Mouse (Mus musculus): ENCODE results near the gene Bcl2l12. TPM values are rescaled to one million over a fixed set of nuclear protein-coding genes. Genes with fewer than 3 reads are reported as not detected.

Bcl2l12 gene
- polyA plus RNA-seq, 1 experiment from 2014 or later, result 62.9 TPM

GRCm38 (mm10) chr7:45006503-45006902 lies 8.0 kb upstream of the Bcl2l12 start:
- H3K9ac ChIP-seq (replicated peaks; ENCODE audit: low read depth, low read length), result no peak overlapping the region
- H3K4me3 ChIP-seq (ENCODE audit: low read depth, low read length), result no peak overlapping the region
- no peak for ATAC-seq (ENCODE audit: insufficient number of reproducible peaks, insufficient read depth, low FRiP score, low read depth)
- H3K4me1 ChIP-seq (ENCODE audit: control insufficient read depth, insufficient read depth, low read length), result no peaks in the 10 kb centered on the region
- no peaks in the 10 kb centered on the region for H3K9me3 ChIP-seq (ENCODE audit: control insufficient read depth, low read depth, low read length)
- H3K36me3 ChIP-seq (ENCODE audit: control insufficient read depth, insufficient read depth, low read length), result peaks cover 94% of the 10 kb centered on the region
- no peaks in the 10 kb centered on the region for H3K27me3 ChIP-seq (ENCODE audit: control insufficient read depth, insufficient read depth, low read length)
- 91% methylated on average over 12 of the region's 12 CpGs for WGBS
- H3K4me2 ChIP-seq (replicated peaks; ENCODE audit: low read depth, low read length), result no peak overlapping the region
- no peak overlapping the region for H3K27ac ChIP-seq (ENCODE audit: low read length)

DNA sequence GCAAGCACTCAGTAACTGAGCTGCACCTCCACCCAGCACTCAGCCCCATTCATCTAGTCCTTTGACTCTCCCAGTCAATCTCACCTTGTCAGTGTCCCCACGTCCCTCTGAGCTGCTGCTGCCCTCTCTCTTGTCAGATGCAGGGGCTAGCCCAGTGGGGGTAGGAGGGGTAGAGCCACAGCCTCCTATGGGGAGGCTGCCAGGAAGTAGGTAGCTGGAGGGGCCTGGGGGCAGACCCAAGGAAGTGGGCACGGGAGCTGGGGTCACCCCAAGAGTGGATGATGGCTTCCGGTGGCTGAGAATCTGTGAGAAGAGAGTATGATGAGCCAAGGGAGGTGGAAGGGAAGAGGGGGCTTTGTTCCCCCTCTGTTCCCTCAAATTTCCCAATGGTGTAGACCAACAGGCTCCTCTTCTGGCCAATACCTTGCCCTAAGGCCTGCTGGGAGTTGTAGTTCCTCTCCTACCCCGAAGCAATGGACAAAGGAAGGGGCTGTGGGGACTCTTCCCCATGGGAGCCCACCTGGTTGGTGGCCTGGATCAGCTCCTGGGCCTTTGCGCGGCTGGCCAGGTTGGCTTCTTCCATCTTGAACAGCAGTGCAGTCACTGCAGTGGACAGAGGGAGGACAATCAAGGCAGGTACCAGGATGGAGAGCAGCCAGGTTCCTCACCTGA lies 6.9 kb upstream of the Bcl2l12 start:
- no peak for ATAC-seq (ENCODE audit: insufficient number of reproducible peaks, insufficient read depth, low FRiP score, low read depth)
- WGBS, result 83% methylated on average over 6 of the region's 6 CpGs

GRCm38 (mm10) chr7:45004546-45004945 lies 6.0 kb upstream of the Bcl2l12 start:
- H3K9ac ChIP-seq (replicated peaks; ENCODE audit: low read depth, low read length), result no peak overlapping the region
- no peak overlapping the region for H3K4me2 ChIP-seq (replicated peaks; ENCODE audit: low read depth, low read length)
- H3K27ac ChIP-seq (ENCODE audit: low read length), result no peak overlapping the region
- no peak overlapping the region for H3K4me3 ChIP-seq (ENCODE audit: low read depth, low read length)
- peaks cover 90% of the 10 kb centered on the region for H3K36me3 ChIP-seq (ENCODE audit: control insufficient read depth, insufficient read depth, low read length)
- no peaks in the 10 kb centered on the region for H3K4me1 ChIP-seq (ENCODE audit: control insufficient read depth, insufficient read depth, low read length)
- WGBS, result 52% methylated on average over 3 of the region's 3 CpGs
- H3K9me3 ChIP-seq (ENCODE audit: control insufficient read depth, low read depth, low read length), result no peaks in the 10 kb centered on the region
- no peak for ATAC-seq (ENCODE audit: insufficient number of reproducible peaks, insufficient read depth, low FRiP score, low read depth)
- H3K27me3 ChIP-seq (ENCODE audit: control insufficient read depth, insufficient read depth, low read length), result no peaks in the 10 kb centered on the region

More for the DNA sequence above, 6.9 kb upstream of the Bcl2l12 start:
- Histone ChIP-seq H3K9ac (replicated peaks; ENCODE audit: low read depth, low read length) (no peak overlapping the region), H3K27ac (ENCODE audit: low read length) (no peak overlapping the region), H3K4me3 (ENCODE audit: low read depth, low read length) (no peak overlapping the region), H3K36me3 (ENCODE audit: control insufficient read depth, insufficient read depth, low read length) (peaks cover 97% of the 10 kb centered on the region), H3K4me1 (ENCODE audit: control insufficient read depth, insufficient read depth, low read length) (no peaks in the 10 kb centered on the region), H3K9me3 (ENCODE audit: control insufficient read depth, low read depth, low read length) (no peaks in the 10 kb centered on the region), H3K27me3 (ENCODE audit: control insufficient read depth, insufficient read depth, low read length) (no peaks in the 10 kb centered on the region), H3K4me2 (replicated peaks; ENCODE audit: low read depth, low read length) (no peak overlapping the region)

GRCm38 (mm10) chr7:45002440-45002839 lies 3.9 kb upstream of the Bcl2l12 start:
- ATAC-seq (ENCODE audit: insufficient number of reproducible peaks, insufficient read depth, low FRiP score, low read depth), result no peak
- Histone ChIP-seq H3K36me3 (ENCODE audit: control insufficient read depth, insufficient read depth, low read length) (peaks cover 70% of the 10 kb centered on the region), H3K4me3 (ENCODE audit: low read depth, low read length) (no peak overlapping the region)

DNA sequence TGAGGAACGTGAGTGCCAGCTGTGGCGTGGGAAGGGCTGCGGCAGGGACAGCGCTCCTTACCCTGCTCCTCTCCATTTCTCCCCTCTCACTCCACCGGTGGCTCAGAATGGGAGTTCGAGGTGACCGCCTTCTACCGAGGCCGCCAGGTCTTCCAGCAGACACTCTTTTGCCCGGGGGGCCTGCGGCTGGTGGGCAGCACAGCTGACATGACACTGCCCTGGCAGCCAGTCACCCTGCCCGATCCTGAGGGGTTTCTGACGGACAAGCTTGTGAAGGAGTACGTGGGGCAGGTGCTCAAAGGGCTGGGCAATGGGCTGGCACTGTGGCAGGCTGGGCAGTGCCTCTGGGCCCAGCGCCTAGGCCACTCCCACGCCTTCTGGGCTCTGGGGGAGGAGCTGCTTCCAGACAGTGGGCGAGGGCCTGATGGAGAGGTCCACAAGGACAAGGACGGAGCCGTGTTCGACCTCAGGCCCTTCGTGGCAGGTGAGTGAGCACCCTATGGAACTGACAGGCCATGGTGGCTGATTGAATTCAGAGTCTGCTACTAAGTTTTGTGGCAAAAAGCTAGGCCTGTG lies 2.1 kb upstream of the Bcl2l12 start:
- Histone ChIP-seq H3K36me3 (ENCODE audit: control insufficient read depth, insufficient read depth, low read length) (peaks cover 52% of the 10 kb centered on the region), H3K9me3 (ENCODE audit: control insufficient read depth, low read depth, low read length) (no peaks in the 10 kb centered on the region), H3K4me1 (ENCODE audit: control insufficient read depth, insufficient read depth, low read length) (peaks cover 8% of the 10 kb centered on the region), H3K4me3 (ENCODE audit: low read depth, low read length) (no peak overlapping the region), H3K27me3 (ENCODE audit: control insufficient read depth, insufficient read depth, low read length) (no peaks in the 10 kb centered on the region), H3K4me2 (replicated peaks; ENCODE audit: low read depth, low read length) (no peak overlapping the region), H3K27ac (ENCODE audit: low read length) (no peak overlapping the region), H3K9ac (replicated peaks; ENCODE audit: low read depth, low read length) (no peak overlapping the region)
- WGBS, result 86% methylated on average over 21 of the region's 21 CpGs
- no peak for ATAC-seq (ENCODE audit: insufficient number of reproducible peaks, insufficient read depth, low FRiP score, low read depth)

More at GRCm38 (mm10) chr7:45002440-45002839, 3.9 kb upstream of the Bcl2l12 start:
- 84% methylated on average over 7 of the region's 7 CpGs for WGBS
- Histone ChIP-seq H3K4me1 (ENCODE audit: control insufficient read depth, insufficient read depth, low read length) (no peaks in the 10 kb centered on the region; the same call in 1 of the 2 replicates), H3K27ac (ENCODE audit: low read length) (no peak overlapping the region), H3K9me3 (ENCODE audit: control insufficient read depth, low read depth, low read length) (no peaks in the 10 kb centered on the region), H3K27me3 (ENCODE audit: control insufficient read depth, insufficient read depth, low read length) (no peaks in the 10 kb centered on the region), H3K4me2 (replicated peaks; ENCODE audit: low read depth, low read length) (no peak overlapping the region), H3K9ac (replicated peaks; ENCODE audit: low read depth, low read length) (no peak overlapping the region)

DNA sequence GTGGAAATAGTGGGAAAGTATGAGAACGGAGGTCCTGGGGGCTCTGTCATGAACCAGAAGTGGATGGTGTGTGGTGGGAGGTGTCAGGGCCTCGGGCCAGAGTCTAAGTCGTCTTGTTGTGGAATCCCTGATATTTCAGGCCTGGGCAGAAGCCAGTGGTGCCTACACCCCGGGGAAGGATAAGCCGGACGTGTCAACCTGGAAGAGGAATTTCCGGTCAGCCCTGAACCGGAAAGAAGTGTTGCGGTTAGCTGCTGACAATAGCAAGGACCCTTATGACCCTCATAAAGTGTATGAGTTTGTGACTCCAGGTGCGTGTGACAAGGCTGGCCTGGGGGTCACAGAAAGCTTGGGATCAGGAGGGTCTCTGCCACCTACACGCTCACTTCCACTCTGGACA lies 1.2 kb upstream of the Bcl2l12 start:
- Histone ChIP-seq H3K36me3 (ENCODE audit: control insufficient read depth, insufficient read depth, low read length) (peaks cover 44% of the 10 kb centered on the region), H3K27ac (ENCODE audit: low read length) (no peak overlapping the region), H3K4me2 (replicated peaks; ENCODE audit: low read depth, low read length) (peak overlapping the region; percentile 93; the same call in 1 of the 2 replicates), H3K27me3 (ENCODE audit: control insufficient read depth, insufficient read depth, low read length) (no peaks in the 10 kb centered on the region), H3K4me1 (ENCODE audit: control insufficient read depth, insufficient read depth, low read length) (peaks cover 8% of the 10 kb centered on the region), H3K9me3 (ENCODE audit: control insufficient read depth, low read depth, low read length) (no peaks in the 10 kb centered on the region), H3K4me3 (ENCODE audit: low read depth, low read length) (no peak overlapping the region), H3K9ac (replicated peaks; ENCODE audit: low read depth, low read length) (no peak overlapping the region)
- WGBS, result 75% methylated on average over 11 of the region's 11 CpGs
- ATAC-seq (ENCODE audit: insufficient number of reproducible peaks, insufficient read depth, low FRiP score, low read depth), result no peak

DNA sequence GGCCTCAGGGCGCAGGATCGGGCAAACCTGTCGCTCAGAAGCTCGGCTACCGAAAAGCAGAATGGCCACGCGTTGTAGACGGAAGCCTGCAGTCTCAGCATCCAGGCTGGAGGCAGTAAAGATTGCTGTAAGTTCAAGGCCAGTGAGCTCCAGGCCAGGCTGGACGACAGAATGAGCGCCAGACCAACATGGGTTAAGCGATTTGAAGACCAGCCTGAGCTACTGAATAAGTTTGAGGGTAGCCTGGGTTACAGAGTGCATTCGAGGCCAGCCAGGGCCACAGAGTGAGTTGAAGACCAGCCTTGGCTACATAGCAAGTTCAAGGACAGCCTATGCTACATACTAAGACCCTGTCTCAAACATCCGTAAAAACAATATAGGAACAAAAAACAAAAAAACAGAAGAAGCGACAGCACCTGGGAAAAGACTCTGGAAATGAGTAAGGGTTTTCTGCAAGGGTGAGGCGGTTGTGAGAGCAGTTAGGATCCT lies 528 bp downstream of the Bcl2l12 start:
- ATAC-seq (ENCODE audit: insufficient number of reproducible peaks, insufficient read depth, low FRiP score, low read depth), result no peak
- 3% methylated on average over 15 of the region's 15 CpGs for WGBS
- H3K27me3 ChIP-seq (ENCODE audit: control insufficient read depth, insufficient read depth, low read length), result no peaks in the 10 kb centered on the region
- H3K4me1 ChIP-seq (ENCODE audit: control insufficient read depth, insufficient read depth, low read length), result peaks cover 8% of the 10 kb centered on the region
- peaks cover 33% of the 10 kb centered on the region for H3K36me3 ChIP-seq (ENCODE audit: control insufficient read depth, insufficient read depth, low read length)
- peak overlapping the region; percentile 59 for H3K9ac ChIP-seq (replicated peaks; ENCODE audit: low read depth, low read length)
- peak overlapping the region; percentile 93 for H3K4me2 ChIP-seq (replicated peaks; ENCODE audit: low read depth, low read length)
- H3K27ac ChIP-seq (ENCODE audit: low read length), result peak overlapping the region; percentile 84
- H3K9me3 ChIP-seq (ENCODE audit: control insufficient read depth, low read depth, low read length), result no peaks in the 10 kb centered on the region
- peak overlapping the region; percentile 54 for H3K4me3 ChIP-seq (ENCODE audit: low read depth, low read length)

DNA sequence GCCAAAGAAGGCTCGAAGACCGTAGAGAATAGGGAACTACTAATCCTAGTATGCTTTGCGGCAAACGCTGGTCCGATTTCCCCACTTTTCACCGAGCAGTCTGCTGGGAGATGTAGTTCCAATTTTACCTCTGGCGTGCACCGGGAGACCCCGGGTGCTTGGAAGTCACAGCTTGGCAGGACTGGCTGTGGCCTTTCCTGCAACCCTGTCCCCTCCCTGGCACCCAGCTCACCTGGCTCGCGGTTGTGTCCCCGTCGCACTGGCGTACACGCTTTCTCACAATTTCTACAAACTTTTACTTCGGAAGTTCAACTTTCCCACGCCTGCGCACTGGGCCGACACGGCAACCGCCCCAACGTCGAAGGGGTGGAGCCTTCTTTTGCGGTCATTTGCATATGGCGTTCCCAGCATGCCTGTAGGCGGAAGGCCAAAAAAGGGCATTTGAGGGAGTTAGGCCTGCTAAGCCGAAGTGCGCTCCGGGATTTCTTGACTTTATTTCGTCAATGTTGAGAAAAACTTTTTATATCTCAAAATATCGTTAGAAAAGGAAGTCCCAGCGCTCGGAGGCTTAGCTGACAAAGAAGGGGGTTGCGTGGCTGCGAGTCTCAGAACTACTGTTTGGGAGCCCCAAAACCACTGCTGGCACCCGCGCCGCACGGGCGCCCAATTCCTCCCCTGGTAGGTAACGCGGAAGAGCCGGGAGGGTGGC lies 1.1 kb downstream of the Bcl2l12 start, which contains the start of gene Irf3:
Gene Irf3 (plus strand): TSS at position 418 of the 709 bp plus-strand sequence.
- ATAC-seq (ENCODE audit: insufficient number of reproducible peaks, insufficient read depth, low FRiP score, low read depth), result peak; percentile 89
- under 1% methylated on average over 43 of the region's 43 CpGs for WGBS

More for the DNA sequence above, 1.1 kb downstream of the Bcl2l12 start, which contains the start of gene Irf3:
- Histone ChIP-seq H3K36me3 (ENCODE audit: control insufficient read depth, insufficient read depth, low read length) (peaks cover 32% of the 10 kb centered on the region), H3K9me3 (ENCODE audit: control insufficient read depth, low read depth, low read length) (no peaks in the 10 kb centered on the region), H3K27me3 (ENCODE audit: control insufficient read depth, insufficient read depth, low read length) (no peaks in the 10 kb centered on the region), H3K4me3 (ENCODE audit: low read depth, low read length) (peak within 1 kb of the TSS; percentile 54), H3K4me1 (ENCODE audit: control insufficient read depth, insufficient read depth, low read length) (peaks cover 8% of the 10 kb centered on the region), H3K4me2 (replicated peaks; ENCODE audit: low read depth, low read length) (peak within 1 kb of the TSS; percentile 93), H3K9ac (replicated peaks; ENCODE audit: low read depth, low read length) (peak within 1 kb of the TSS; percentile 59), H3K27ac (ENCODE audit: low read length) (peak within 1 kb of the TSS; percentile 84)

Measured in stomach, embryonic 14.5 days (tissue).